Mouse (Mus musculus) embryo, embryonic 10.5 days (tissue): ENCODE results near the gene Trub1.

Experiments
- DNase-seq: peaks from one replicate; pipeline ENCODE4 v3.0.0-alpha.2; 2015; ENCODE audit warnings: low spot score

Gene Trub1

DNA sequence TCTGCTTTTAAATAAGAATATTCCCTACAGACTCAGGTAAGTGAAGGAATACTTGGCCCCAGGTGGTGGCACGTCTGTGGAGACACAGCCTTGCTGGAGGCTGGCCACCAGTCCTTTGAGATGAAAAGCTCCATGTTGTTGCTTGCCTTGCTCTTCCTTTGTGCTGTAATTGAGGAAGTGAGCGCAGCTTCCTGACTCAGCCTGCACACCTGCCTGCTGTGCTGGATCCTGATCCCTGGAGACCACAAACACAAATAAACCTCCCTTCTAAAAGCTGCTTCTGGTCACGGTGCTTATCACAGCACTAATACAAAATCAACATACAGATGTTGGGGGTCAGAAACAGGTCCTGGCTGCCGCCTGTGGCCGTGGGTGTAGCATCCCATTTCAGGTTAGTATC is 41.3 kb downstream of the Trub1 start:
- DNase-seq = no peak

DNA sequence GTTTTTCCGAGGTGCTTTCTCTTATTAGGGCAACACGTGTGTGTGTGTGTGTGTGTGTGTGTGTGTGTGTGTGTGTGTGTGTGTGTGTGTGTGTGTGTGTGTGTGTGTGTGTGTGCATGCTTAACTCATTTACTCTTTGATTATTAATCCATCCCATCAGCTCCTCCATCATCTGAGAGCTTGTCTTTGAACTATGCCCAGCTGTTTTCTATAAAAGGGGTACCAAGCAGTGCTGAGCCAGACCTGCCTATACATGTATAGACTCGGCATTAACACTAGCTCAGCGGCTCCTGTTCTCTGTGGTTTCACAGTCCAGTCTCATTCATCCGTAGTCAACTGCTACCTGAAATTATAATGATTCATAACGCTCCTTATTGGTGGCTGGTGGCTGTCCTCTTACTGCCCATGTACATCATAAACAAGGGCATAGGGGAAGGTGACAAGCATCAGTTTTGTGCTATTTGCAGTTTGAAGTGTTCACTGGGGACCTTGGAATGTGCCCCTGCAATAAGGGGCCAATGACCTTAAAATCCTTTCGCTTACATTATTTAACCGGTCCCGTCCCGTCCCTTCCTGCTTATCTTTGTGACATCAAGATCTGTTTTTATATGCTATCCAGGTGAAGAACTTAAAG is 45.5 kb downstream of the Trub1 start:
- DNase-seq = no peak

DNA sequence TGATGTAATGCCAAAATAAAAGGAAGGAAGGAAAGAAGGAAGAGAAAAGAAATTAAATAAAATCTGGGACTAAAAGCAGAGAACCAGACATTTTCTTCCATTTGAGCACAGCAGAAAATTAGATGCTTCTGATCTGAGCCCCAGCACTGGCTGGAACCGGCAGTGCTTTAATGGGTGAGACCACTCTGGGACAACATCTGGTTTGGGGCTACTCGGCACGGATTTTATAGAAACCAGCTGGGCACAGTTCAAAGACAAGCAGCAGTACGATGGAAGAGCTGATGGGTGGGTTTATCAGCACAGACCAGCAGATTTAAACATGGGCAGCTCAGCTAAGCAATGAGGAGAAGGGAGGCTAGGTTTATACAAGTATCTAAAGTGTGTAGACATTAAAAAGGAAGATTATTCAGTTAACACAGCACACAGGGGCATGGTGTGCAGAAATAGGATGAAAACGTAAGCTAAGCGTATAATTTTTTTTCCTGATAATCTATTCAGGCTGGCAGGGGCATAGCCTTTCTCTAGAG is 46.2 kb downstream of the Trub1 start:
- peak; percentile 80 for DNase-seq

DNA sequence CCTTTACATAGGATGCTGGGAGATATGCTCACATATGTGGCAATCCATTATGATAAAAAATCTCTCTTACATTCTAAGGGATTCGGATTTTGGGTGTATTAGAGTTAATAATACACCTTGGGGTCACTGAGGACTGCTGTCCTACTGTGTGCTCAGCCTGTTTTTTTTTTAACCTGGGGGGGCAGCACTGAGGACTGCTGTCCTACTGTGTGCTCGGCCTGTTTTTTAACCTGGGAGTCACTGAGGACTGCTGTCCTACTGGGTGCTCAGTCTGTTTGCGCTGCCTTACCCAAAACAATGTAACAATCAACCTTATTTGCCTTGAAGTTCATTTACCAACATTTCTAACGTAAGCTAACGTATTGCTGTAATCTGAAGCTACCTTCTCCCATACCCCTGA is 47.5 kb downstream of the Trub1 start:
- no peak for DNase-seq

DNA sequence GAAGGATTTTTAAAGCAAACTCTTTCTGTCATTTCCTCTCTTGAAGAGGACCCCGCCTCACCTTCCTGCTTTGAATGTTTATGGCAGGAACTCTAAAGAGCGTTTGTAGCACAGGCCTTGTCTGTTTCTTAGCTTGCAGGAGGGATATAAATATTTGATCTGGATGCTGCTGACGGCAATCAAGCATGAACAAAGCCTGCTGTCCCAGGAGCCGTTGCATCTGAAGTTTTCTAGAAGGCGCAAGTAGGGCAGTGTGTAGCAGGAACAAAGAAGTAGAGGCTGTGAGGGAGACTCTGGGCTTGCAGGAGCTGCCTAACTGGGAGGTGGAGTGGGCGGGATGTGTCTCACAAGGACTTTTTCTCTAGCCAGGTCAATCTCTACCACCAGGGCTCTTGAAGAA is 50.4 kb downstream of the Trub1 start:
- DNase-seq = no peak

DNA sequence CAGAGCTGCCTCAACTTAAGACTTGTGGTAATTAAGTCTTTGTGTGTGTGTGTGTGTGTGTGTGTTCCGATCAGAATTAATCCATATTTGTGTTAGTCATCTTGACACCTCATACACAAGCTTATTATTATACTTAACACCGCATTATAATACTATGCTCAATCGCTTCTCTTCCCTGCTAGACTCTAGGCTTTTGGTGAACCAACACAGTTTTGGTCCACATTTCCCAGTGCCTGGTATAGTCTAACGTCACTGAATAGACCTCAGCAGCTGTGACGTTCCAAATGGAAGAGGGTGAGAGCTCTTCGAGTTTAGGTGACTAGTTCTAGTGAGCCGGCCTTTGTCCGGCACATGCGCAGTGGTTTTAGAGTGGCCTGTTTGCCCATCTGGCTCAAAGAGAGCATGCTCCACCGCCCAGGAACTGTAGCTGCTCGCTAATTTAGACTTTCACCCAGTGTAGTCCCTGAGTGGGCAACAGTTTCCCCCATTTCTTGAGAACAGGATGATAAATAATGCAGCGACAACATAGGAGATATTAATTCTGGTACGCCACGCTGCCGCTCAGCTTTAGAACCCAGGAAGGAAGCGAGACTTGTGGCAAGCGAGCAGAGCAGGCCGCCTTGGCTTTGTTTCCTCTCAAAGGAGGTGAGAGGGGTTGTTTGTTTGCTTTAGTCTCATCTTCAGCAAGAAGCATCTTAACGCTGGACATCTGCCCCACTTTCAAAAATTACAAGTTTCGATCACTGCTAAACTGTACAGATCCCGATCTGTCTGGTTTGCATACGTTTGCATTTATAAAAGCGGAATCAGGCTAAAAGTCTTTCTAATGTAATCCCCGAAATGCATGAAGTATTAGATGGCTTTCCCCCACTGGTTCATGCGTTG is 52.6 kb downstream of the Trub1 start:
- DNase-seq = no peak

DNA sequence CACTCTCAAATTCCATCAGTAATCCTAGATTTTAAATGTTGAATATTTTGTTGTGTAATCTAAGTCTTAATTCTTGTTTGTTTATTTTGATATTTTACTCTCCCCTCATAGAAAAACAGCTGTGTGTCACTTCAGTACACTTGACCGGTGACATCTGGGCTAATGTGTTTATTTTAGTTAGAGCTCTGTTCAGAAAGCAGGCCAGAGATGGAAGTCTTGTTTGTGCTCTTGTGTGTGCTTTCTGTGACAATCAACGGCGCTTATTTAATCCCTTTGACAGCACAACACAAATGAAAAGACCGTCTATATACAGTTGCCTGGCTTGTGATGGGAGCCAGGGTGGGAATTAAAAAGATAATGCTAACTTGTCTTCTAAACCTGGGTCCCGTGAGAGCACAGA is 53.9 kb downstream of the Trub1 start:
- DNase-seq = no peak

DNA sequence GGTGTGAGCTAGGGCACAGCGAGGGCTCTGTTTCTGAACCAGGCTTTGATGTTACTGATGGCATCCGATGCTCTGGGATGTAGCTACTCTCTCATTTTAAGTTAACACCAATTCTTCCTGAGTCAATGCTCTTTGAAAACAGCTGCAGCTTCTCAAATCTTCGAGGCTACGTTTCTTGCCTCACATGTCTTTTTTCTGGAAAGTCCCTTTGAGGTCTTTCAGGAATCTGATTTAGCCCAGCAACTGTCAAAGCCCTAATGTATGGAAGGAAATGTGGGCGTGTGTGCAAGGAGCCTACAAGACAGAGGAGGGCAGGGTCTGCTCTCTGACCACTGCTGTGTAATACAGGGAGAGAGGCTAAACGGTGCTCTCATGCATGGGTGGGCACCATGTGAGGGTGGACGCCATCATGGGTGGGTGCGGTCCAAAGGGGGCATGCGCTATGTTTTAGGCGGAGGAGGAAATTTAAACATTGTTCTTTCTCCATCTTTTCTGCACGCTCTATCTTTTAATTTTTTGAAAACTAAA is 55.6 kb downstream of the Trub1 start:
- DNase-seq = no peak

DNA sequence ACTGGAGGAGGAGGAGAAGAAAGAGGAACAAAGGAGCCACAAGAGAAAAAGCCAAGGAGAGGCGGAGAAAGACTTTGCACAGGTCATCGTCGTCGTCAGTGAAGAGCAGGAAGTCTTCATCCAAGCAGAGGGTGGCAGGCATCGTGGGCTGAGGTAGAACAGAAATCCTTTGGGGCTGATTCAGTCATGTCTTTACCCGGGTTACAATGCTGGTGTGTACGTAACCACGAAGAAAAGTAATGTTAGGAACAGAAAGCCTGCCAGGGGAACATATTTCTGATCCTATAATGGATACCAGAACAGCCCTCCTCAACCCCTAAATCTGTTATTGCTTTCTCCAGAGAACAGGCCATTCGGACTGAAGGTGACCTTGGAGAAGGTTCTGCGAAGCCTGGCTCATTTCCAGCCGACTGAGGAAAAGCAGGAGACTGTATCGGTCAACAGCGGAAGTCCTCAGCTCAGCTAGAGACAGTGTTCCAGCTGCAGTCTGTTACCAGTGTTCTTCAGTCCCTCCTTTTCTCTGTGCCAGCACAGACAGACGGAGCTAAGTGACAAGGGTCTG is 57.1 kb downstream of the Trub1 start:
- no peak for DNase-seq

DNA sequence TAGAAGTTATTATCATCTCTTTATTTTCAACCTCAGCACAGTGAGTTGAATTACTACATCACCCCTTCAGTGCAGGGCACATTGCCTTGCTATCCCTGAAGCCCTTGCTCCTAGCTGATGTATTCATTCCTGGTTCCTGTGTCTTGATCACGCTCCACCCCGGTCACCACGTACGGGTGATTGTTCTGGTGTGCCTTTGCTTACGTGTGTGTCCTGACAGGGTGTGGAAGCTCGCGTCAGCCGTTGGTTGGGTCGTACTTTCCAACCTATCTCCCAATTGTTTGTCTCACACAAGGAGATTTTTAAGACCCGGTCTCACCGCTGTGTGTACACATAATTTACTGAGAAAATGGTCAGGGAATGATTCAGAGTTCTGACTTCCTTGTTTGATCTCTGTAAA is 58.1 kb downstream of the Trub1 start:
- no peak for DNase-seq

DNA sequence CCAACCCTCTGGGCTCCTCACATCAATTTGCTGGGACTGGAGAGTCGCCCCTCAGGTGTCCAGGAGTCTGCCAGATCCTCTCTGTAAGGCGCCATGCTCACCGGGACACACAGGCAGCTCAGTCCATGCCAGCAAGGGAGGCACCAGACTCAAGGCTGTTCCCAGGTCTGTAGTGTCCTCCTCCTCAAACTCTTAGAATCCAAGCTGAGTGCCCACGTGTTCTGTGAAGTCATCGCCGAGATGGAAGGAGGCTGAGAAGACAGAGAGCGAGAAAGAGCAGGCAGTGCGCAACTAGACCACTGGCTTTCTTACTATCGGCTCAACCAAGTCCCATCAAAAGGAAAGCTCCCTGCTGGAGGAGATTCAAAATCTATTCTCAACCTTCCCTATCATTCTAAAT is 60.4 kb downstream of the Trub1 start:
- DNase-seq = no peak

DNA sequence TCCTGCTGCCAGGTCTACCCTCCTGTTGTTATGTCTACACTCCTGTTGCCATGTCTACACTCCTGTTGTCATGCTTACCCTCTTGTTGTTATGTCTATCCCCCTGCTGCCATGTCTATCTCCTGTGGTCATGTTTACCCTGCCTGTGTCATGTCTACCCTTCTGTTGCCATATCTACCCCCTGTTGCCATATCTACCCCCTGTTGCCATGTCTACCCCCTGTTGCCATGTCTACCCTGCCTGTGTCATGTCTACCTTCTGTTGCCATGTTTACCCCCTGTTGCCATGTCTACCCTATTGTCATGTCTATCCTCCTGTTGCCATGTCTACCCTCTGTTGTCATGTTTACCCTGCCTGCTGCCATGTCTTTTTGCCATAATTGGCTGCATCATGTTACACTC is 69.0 kb downstream of the Trub1 start:
- DNase-seq = no peak

DNA sequence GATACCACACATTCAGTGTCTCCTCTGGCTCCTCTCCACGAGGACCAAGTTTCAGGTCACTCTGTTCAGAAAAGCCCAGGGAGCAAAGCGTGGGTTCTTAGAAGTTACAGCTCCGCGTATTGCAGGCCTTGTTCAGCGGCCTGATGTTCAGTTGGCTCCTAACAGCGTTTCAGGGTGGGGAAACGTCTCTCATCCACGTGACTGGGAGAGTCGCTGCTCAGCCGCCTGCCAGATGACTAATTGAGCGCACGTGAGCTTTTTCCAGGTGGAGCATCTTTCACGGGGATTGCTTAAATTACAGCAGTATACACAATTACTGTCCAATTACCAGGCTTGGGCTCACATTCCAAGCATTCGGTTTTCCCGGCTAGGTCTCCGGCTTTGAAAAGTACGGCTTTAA is 70.7 kb downstream of the Trub1 start:
- DNase-seq = peak; percentile 34

DNA sequence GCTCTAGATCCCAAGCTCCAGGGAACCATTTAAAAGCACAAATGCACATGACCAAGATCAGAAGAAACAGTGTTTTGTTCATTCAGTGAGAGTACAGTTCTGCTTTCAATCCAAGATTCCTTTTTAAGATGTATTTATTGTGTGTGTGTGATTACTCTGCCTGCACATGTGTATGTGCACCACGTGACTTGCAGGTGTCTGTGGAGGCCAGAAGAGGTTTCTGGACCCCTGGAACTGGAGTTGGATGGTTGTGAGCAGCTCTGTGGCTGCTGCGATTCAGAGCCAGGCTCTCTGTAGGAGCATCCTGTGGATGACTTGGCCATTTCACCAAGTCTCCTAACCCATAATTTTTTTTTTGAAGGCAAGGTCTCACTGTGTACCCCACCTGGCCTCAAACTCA is 73.0 kb downstream of the Trub1 start:
- DNase-seq = no peak

DNA sequence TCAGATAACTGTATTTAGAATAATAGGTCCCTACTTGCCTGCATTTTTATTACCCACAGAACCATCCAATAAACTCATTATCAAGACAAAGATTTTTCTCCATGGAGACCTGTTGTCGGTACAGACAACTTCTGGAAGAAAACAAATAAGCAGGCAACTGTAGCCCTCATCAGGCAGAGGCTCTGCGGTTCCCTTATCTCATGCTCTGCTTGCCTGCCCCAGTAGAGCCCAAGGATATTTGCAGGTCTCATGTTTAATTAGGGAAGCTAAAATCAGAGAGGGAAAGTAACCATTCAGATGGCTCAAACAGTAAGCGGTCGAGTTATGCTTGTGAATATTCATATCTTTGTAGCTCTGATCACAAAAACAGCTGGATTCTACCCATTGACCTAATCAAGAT is 77.5 kb downstream of the Trub1 start:
- no peak for DNase-seq

DNA sequence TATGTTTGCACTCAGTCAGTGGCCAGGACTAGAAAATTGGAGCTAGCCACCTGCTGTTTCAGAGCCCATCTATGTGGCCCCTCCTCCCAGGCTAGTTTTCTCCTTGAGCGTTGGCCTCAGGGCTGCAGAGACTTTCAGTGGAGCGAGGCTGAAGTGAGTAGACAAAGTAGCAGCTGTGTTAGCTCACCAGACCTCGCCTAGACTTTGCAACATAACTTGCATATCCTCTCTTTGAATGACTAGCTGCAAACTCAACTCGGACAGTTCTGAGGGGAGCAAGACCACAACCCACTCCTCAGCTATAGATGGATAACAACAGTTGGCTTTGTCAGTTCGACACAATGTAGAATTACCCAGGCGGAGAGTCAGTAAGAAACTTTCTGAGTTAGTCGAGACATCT is 81.5 kb downstream of the Trub1 start:
- DNase-seq = no peak

DNA sequence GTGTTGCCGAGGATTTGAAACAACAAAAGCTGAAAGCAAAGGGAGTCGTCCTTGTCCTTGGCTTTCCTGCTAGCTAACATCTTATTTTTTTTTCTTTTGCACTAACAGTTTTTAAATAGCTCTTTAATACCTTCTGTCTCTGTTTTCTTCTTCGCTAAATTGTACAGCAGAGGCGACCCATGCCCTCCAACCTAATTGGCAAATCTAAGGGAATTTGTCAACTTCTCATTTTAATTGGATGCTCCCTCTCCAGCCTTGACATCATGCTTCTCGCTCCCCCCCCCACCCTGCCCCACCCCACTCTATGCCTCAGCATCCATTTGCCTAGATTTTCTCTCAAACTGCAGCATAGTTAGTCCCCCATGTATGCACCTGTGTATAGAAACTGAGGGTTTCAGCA is 83.8 kb downstream of the Trub1 start:
- no peak for DNase-seq

DNA sequence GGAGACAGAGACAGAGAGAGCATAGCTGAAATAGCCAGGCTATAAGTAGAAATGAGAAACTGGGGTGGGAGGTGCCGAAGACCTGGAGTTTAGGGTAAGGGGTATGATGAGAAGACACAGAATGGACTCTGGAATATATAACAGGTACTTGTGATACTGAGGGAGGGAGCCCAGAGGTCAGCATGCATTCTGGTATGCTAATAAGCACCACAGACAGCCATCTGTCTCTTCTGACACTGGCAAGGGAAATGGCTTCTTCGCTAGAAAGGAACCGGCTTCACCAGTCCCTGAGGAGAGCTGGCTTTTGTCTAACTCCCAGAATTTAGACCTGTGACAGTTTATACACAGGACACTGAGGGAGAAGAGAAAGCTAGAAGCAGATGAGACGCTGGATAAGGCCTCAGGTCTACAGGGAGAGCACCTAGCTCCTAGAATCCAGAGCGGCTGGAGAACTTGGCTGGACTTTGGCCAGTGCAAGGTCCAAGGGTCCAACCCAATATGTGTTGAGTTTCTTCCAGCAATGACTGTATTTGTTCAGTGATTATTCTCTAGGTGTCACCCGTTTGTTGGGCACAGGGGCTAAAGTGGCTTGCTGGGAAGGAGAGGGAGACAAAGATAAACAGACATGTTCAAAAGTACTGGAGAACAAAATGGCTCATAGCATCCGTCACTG is 84.9 kb downstream of the Trub1 start:
- no peak for DNase-seq

DNA sequence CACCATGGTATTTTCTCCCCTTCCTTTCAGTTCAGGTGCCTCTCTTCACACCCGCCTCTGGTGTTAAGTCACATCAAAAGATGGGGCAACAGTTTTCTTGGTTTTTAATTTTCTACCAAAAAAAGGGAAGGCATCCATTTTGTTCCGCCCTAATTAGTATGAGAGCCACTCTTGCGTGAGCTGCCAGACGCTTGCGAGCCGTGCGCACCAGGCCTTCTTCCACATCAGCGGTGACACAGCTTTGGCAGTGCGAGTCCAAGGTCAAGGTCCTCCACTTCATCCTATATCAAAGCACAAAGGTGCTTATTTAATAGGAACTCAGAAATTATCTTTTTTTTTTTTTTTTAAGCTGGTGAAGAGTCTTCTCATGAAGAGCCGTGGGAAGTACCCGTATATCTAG is 87.4 kb downstream of the Trub1 start:
- no peak for DNase-seq
